Mouse (Mus musculus): ENCODE measurements around the gene Bmp6. TPM values are rescaled to one million over a fixed set of nuclear protein-coding genes. Genes with fewer than 3 reads are reported as not detected.

Gene Bmp6
- polyA plus RNA-seq, 1 experiment from 2014 or later = 3.1 TPM

GRCm38 (mm10) chr13:38327377-38327776 lies 17.5 kb upstream of the Bmp6 start:
- Histone ChIP-seq H3K9me3 (ENCODE audit: control insufficient read depth, low read length) (no peaks in the 10 kb centered on the region), H3K36me3 (ENCODE audit: control insufficient read depth, insufficient read depth, low read length) (no peaks in the 10 kb centered on the region), H3K4me1 (ENCODE audit: control insufficient read depth, insufficient read depth, low read depth, low read length) (no peaks in the 10 kb centered on the region), H3K27me3 (replicated peaks; ENCODE audit: control insufficient read depth, insufficient read depth, low read length) (no peaks in the 10 kb centered on the region), H3K9ac (ENCODE audit: low read depth, low read length) (no peak overlapping the region), H3K4me2 (ENCODE audit: low read length) (no peak overlapping the region), H3K4me3 (ENCODE audit: low read length) (no peak overlapping the region), H3K27ac (ENCODE audit: low read depth, low read length) (no peak overlapping the region)
- no peak for ATAC-seq
- 69% methylated on average over 2 of the region's 2 CpGs for WGBS

GRCm38 (mm10) chr13:38333496-38333895 lies 11.4 kb upstream of the Bmp6 start:
- no peak for ATAC-seq
- WGBS = 84% methylated on average over 5 of the region's 5 CpGs

GRCm38 (mm10) chr13:38342598-38342997 lies 2.3 kb upstream of the Bmp6 start:
- no peak overlapping the region for H3K27ac ChIP-seq (ENCODE audit: low read depth, low read length)

More at GRCm38 (mm10) chr13:38333496-38333895, 11.4 kb upstream of the Bmp6 start:
- no peak overlapping the region for H3K4me3 ChIP-seq (ENCODE audit: low read length)
- H3K9me3 ChIP-seq (ENCODE audit: control insufficient read depth, low read length) = no peaks in the 10 kb centered on the region
- H3K4me2 ChIP-seq (ENCODE audit: low read length) = no peak overlapping the region
- H3K27me3 ChIP-seq (replicated peaks; ENCODE audit: control insufficient read depth, insufficient read depth, low read length) = no peaks in the 10 kb centered on the region; the same call in 1 of the 2 replicates
- H3K4me1 ChIP-seq (ENCODE audit: control insufficient read depth, insufficient read depth, low read depth, low read length) = no peaks in the 10 kb centered on the region
- H3K9ac ChIP-seq (ENCODE audit: low read depth, low read length) = no peak overlapping the region
- no peaks in the 10 kb centered on the region for H3K36me3 ChIP-seq (ENCODE audit: control insufficient read depth, insufficient read depth, low read length)
- no peak overlapping the region for H3K27ac ChIP-seq (ENCODE audit: low read depth, low read length)

GRCm38 (mm10) chr13:38343202-38343601 lies 1.7 kb upstream of the Bmp6 start:
- no peak overlapping the region for H3K9ac ChIP-seq (ENCODE audit: low read depth, low read length)
- no peak overlapping the region for H3K27ac ChIP-seq (ENCODE audit: low read depth, low read length)
- peaks cover 26% of the 10 kb centered on the region for H3K27me3 ChIP-seq (replicated peaks; ENCODE audit: control insufficient read depth, insufficient read depth, low read length)
- no peaks in the 10 kb centered on the region for H3K9me3 ChIP-seq (ENCODE audit: control insufficient read depth, low read length)
- H3K4me2 ChIP-seq (ENCODE audit: low read length) = no peak overlapping the region
- no peaks in the 10 kb centered on the region for H3K36me3 ChIP-seq (ENCODE audit: control insufficient read depth, insufficient read depth, low read length)
- peaks cover 23% of the 10 kb centered on the region for H3K4me1 ChIP-seq (ENCODE audit: control insufficient read depth, insufficient read depth, low read depth, low read length)
- WGBS = 78% methylated on average over 2 of the region's 2 CpGs
- no peak for ATAC-seq
- H3K4me3 ChIP-seq (ENCODE audit: low read length) = no peak overlapping the region

More at GRCm38 (mm10) chr13:38342598-38342997, 2.3 kb upstream of the Bmp6 start:
- Histone ChIP-seq H3K27me3 (replicated peaks; ENCODE audit: control insufficient read depth, insufficient read depth, low read length) (peaks cover 26% of the 10 kb centered on the region), H3K9ac (ENCODE audit: low read depth, low read length) (no peak overlapping the region), H3K9me3 (ENCODE audit: control insufficient read depth, low read length) (no peaks in the 10 kb centered on the region), H3K4me1 (ENCODE audit: control insufficient read depth, insufficient read depth, low read depth, low read length) (peaks cover 23% of the 10 kb centered on the region), H3K4me3 (ENCODE audit: low read length) (no peak overlapping the region), H3K4me2 (ENCODE audit: low read length) (no peak overlapping the region), H3K36me3 (ENCODE audit: control insufficient read depth, insufficient read depth, low read length) (no peaks in the 10 kb centered on the region)
- no peak for ATAC-seq
- WGBS = 35% methylated on average over 7 of the region's 7 CpGs

- no peak overlapping the region for H3K27ac ChIP-seq (ENCODE audit: low read depth, low read length)
- under 1% methylated on average over 21 of the region's 32 CpGs for WGBS
- H3K9ac ChIP-seq (ENCODE audit: low read depth, low read length) = peak overlapping the region; percentile 64
- H3K36me3 ChIP-seq (ENCODE audit: control insufficient read depth, insufficient read depth, low read length) = no peaks in the 10 kb centered on the region
- no peaks in the 10 kb centered on the region for H3K9me3 ChIP-seq (ENCODE audit: control insufficient read depth, low read length)
- H3K4me2 ChIP-seq (ENCODE audit: low read length) = peak overlapping the region; percentile 84
- peak; percentile 24 for ATAC-seq
- H3K27me3 ChIP-seq (replicated peaks; ENCODE audit: control insufficient read depth, insufficient read depth, low read length) = peaks cover 26% of the 10 kb centered on the region
- H3K4me3 ChIP-seq (ENCODE audit: low read length) = peak overlapping the region; percentile 49
- H3K4me1 ChIP-seq (ENCODE audit: control insufficient read depth, insufficient read depth, low read depth, low read length) = peaks cover 23% of the 10 kb centered on the region
Observed at GRCm38 (mm10) chr13:38345431-38345820, 519 bp downstream of the Bmp6 start.

- 0 out of 2 replicates have a peak, but pooled peaks have one; percentile 11 for ATAC-seq
- Histone ChIP-seq H3K9me3 (ENCODE audit: control insufficient read depth, low read length) (no peaks in the 10 kb centered on the region), H3K4me1 (ENCODE audit: control insufficient read depth, insufficient read depth, low read depth, low read length) (peaks cover 23% of the 10 kb centered on the region), H3K4me3 (ENCODE audit: low read length) (peak overlapping the region; percentile 49), H3K27me3 (replicated peaks; ENCODE audit: control insufficient read depth, insufficient read depth, low read length) (peaks cover 26% of the 10 kb centered on the region), H3K4me2 (ENCODE audit: low read length) (peak overlapping the region; percentile 84), H3K27ac (ENCODE audit: low read depth, low read length) (no peak overlapping the region), H3K36me3 (ENCODE audit: control insufficient read depth, insufficient read depth, low read length) (no peaks in the 10 kb centered on the region), H3K9ac (ENCODE audit: low read depth, low read length) (peak overlapping the region; percentile 64)
- under 1% methylated on average over 63 of the region's 63 CpGs for WGBS
Observed at GRCm38 (mm10) chr13:38346096-38346915, 1.4 kb downstream of the Bmp6 start.

GRCm38 (mm10) chr13:38347021-38347774 lies 2.3 kb downstream of the Bmp6 start:
- Histone ChIP-seq H3K4me2 (ENCODE audit: low read length) (peak overlapping the region; percentile 84), H3K9ac (ENCODE audit: low read depth, low read length) (no peak overlapping the region), H3K36me3 (ENCODE audit: control insufficient read depth, insufficient read depth, low read length) (no peaks in the 10 kb centered on the region), H3K27me3 (replicated peaks; ENCODE audit: control insufficient read depth, insufficient read depth, low read length) (peaks cover 26% of the 10 kb centered on the region), H3K4me3 (ENCODE audit: low read length) (peak overlapping the region; percentile 49), H3K27ac (ENCODE audit: low read depth, low read length) (no peak overlapping the region), H3K4me1 (ENCODE audit: control insufficient read depth, insufficient read depth, low read depth, low read length) (peaks cover 23% of the 10 kb centered on the region), H3K9me3 (ENCODE audit: control insufficient read depth, low read length) (no peaks in the 10 kb centered on the region)
- 3% methylated on average over 19 of the region's 19 CpGs for WGBS
- peak; percentile 25; the same call in 1 of the 2 replicates for ATAC-seq

GRCm38 (mm10) chr13:38347775-38348135 lies 2.8 kb downstream of the Bmp6 start:
- no peak overlapping the region; the same call in 1 of the 2 replicates for H3K4me3 ChIP-seq (ENCODE audit: low read length)
- H3K36me3 ChIP-seq (ENCODE audit: control insufficient read depth, insufficient read depth, low read length) = no peaks in the 10 kb centered on the region
- 15% methylated on average over 5 of the region's 5 CpGs for WGBS
- ATAC-seq = no peak
- no peak overlapping the region; the same call in 1 of the 2 replicates for H3K4me2 ChIP-seq (ENCODE audit: low read length)
- H3K9ac ChIP-seq (ENCODE audit: low read depth, low read length) = no peak overlapping the region
- H3K27me3 ChIP-seq (replicated peaks; ENCODE audit: control insufficient read depth, insufficient read depth, low read length) = peaks cover 26% of the 10 kb centered on the region
- no peaks in the 10 kb centered on the region for H3K9me3 ChIP-seq (ENCODE audit: control insufficient read depth, low read length)
- peaks cover 23% of the 10 kb centered on the region for H3K4me1 ChIP-seq (ENCODE audit: control insufficient read depth, insufficient read depth, low read depth, low read length)
- no peak overlapping the region for H3K27ac ChIP-seq (ENCODE audit: low read depth, low read length)

GRCm38 (mm10) chr13:38349046-38349445 lies 4.1 kb downstream of the Bmp6 start:
- H3K27me3 ChIP-seq (replicated peaks; ENCODE audit: control insufficient read depth, insufficient read depth, low read length) = peaks cover 21% of the 10 kb centered on the region
- no peak for ATAC-seq
- H3K36me3 ChIP-seq (ENCODE audit: control insufficient read depth, insufficient read depth, low read length) = no peaks in the 10 kb centered on the region
- H3K4me3 ChIP-seq (ENCODE audit: low read length) = no peak overlapping the region
- H3K4me1 ChIP-seq (ENCODE audit: control insufficient read depth, insufficient read depth, low read depth, low read length) = peaks cover 23% of the 10 kb centered on the region
- H3K4me2 ChIP-seq (ENCODE audit: low read length) = no peak overlapping the region
- H3K27ac ChIP-seq (ENCODE audit: low read depth, low read length) = no peak overlapping the region
- no peak overlapping the region for H3K9ac ChIP-seq (ENCODE audit: low read depth, low read length)
- no peaks in the 10 kb centered on the region for H3K9me3 ChIP-seq (ENCODE audit: control insufficient read depth, low read length)
- WGBS = 75% methylated on average over 4 of the region's 4 CpGs
